Mouse (Mus musculus) kidney, embryonic 15.5 days (tissue): Measurements from ENCODE around the gene Plch2. TPM values are rescaled to one million over a fixed set of nuclear protein-coding genes. Genes with fewer than 3 reads are reported as not detected.

Source experiments
- ATAC-seq: fragments of 200-750 bp; cut with Nextera tagmentation; replicated peaks from 2 replicates; pipeline ENCODE4 v1.8.0; 2017; ENCODE audit warnings: moderate TSS enrichment; ENCODE audit not compliant: low FRiP score
- H3K27ac ChIP-seq: fragments of 300-500 bp; sonication (generic); 2 replicates; pipeline ENCODE4 v1.5.1; 2015; ENCODE audit warnings: mild to moderate bottlenecking, inconsistent platforms
- H3K27me3 ChIP-seq: fragments of 300-500 bp; sonication (generic); 2 replicates; pipeline ENCODE4 v1.6.1; 2015; ENCODE audit warnings: inconsistent platforms
- H3K36me3 ChIP-seq: fragments of 300-500 bp; sonication (generic); 2 replicates; pipeline ENCODE4 v1.6.1; 2015; ENCODE audit warnings: inconsistent platforms
- H3K4me1 ChIP-seq: fragments of 300-500 bp; sonication (generic); 2 replicates; pipeline ENCODE4 v1.6.1; 2015; ENCODE audit warnings: inconsistent platforms
- H3K4me2 ChIP-seq: fragments of 300-500 bp; sonication (generic); 2 replicates; pipeline ENCODE4 v1.6.1; 2015; ENCODE audit warnings: moderate library complexity, mild to moderate bottlenecking, inconsistent platforms
- H3K4me3 ChIP-seq: fragments of 300-500 bp; sonication (generic); replicated peaks from 2 replicates; pipeline ENCODE4 v1.5.1; 2015; ENCODE audit warnings: mild to moderate bottlenecking, inconsistent platforms
- H3K9ac ChIP-seq: fragments of 300-500 bp; sonication (generic); 2 replicates; pipeline ENCODE4 v1.6.1; 2015; ENCODE audit warnings: mild to moderate bottlenecking, inconsistent platforms
- H3K9me3 ChIP-seq: fragments of 300-500 bp; sonication (generic); replicated peaks from 2 replicates; pipeline ENCODE4 v1.6.1; 2016; ENCODE audit warnings: inconsistent platforms
- WGBS: fragments of 180-500 bp; shearing (Covaris S2); methylation state at CpG from one replicate; pipeline ENCODE4 v1.1.7; 2015; ENCODE audit warnings: mixed read lengths; 5-methylcytosine and 5-hydroxymethylcytosine counted together
- polyA plus RNA-seq: library from polyadenylated mRNA; unstranded; fragments of >200 nt; fragmentation: Nextera tagmentation; extraction: Ambion mirVana; gene quantifications from 2 replicates; pipeline ENCODE4 v1.2.1, GENCODE M21; 2015

Gene Plch2
- polyA plus RNA-seq, 1 experiment from 2014 or later = 2.6 TPM

GRCm38 (mm10) chr4:155018601-155019335 is 37.8 kb downstream of the Plch2 start:
- H3K4me2 ChIP-seq = peak overlapping the region; percentile 32
- peaks cover 33% of the 10 kb centered on the region for H3K4me1 ChIP-seq
- no peak overlapping the region for H3K27ac ChIP-seq
- no peaks in the 10 kb centered on the region for H3K9me3 ChIP-seq
- H3K27me3 ChIP-seq = peaks cover 19% of the 10 kb centered on the region
- peak; percentile 26; the same call in 1 of the 2 replicates for ATAC-seq
- H3K9ac ChIP-seq = no peak overlapping the region
- H3K4me3 ChIP-seq = 0 out of 2 replicates have a peak overlapping the region, but pooled peaks have one; percentile 3
- WGBS = 5% methylated on average over 15 of the region's 15 CpGs
- H3K36me3 ChIP-seq = no peaks in the 10 kb centered on the region

GRCm38 (mm10) chr4:155018066-155018465 is 38.5 kb downstream of the Plch2 start:
- H3K4me2 ChIP-seq = no peak overlapping the region
- no peak overlapping the region for H3K4me3 ChIP-seq
- H3K9me3 ChIP-seq = no peaks in the 10 kb centered on the region
- WGBS = 63% methylated on average over 8 of the region's 8 CpGs
- ATAC-seq = no peak
- no peak overlapping the region for H3K27ac ChIP-seq
- H3K9ac ChIP-seq = no peak overlapping the region
- H3K36me3 ChIP-seq = no peaks in the 10 kb centered on the region
- H3K27me3 ChIP-seq = peaks cover 19% of the 10 kb centered on the region
- peaks cover 33% of the 10 kb centered on the region for H3K4me1 ChIP-seq

- Histone ChIP-seq H3K4me3 (no peak overlapping the region), H3K27ac (no peak overlapping the region), H3K9ac (no peak overlapping the region), H3K27me3 (peaks cover 19% of the 10 kb centered on the region), H3K4me2 (no peak overlapping the region), H3K9me3 (no peaks in the 10 kb centered on the region), H3K36me3 (no peaks in the 10 kb centered on the region), H3K4me1 (peaks cover 33% of the 10 kb centered on the region)
- ATAC-seq = no peak
- 73% methylated on average over 11 of the region's 11 CpGs for WGBS
These were observed 39.2 kb downstream of the Plch2 start for GRCm38 (mm10) chr4:155017253-155017878.

- Histone ChIP-seq H3K36me3 (no peaks in the 10 kb centered on the region), H3K4me3 (no peak overlapping the region), H3K27ac (no peak overlapping the region), H3K4me2 (no peak overlapping the region), H3K9me3 (no peaks in the 10 kb centered on the region), H3K9ac (no peak overlapping the region), H3K27me3 (peaks cover 19% of the 10 kb centered on the region), H3K4me1 (peaks cover 35% of the 10 kb centered on the region)
- WGBS = 62% methylated on average over 11 of the region's 11 CpGs
- ATAC-seq = no peak
These were observed 39.8 kb downstream of the Plch2 start for GRCm38 (mm10) chr4:155016807-155017206.

- Histone ChIP-seq H3K27me3 (peaks cover 19% of the 10 kb centered on the region), H3K4me3 (no peak overlapping the region), H3K27ac (no peak overlapping the region), H3K4me1 (peaks cover 31% of the 10 kb centered on the region), H3K36me3 (no peaks in the 10 kb centered on the region), H3K4me2 (no peak overlapping the region), H3K9ac (no peak overlapping the region), H3K9me3 (no peaks in the 10 kb centered on the region)
- 56% methylated on average over 4 of the region's 4 CpGs for WGBS
- ATAC-seq = no peak
These were observed 41.0 kb downstream of the Plch2 start for GRCm38 (mm10) chr4:155015550-155015949.

- peaks cover 23% of the 10 kb centered on the region for H3K4me1 ChIP-seq
- H3K9me3 ChIP-seq = no peaks in the 10 kb centered on the region
- H3K4me2 ChIP-seq = no peak overlapping the region
- 63% methylated on average over 12 of the region's 12 CpGs for WGBS
- ATAC-seq = no peak
- no peak overlapping the region for H3K27ac ChIP-seq
- H3K9ac ChIP-seq = no peak overlapping the region
- H3K36me3 ChIP-seq = no peaks in the 10 kb centered on the region
- no peak overlapping the region for H3K4me3 ChIP-seq
- H3K27me3 ChIP-seq = peaks cover 19% of the 10 kb centered on the region
These were observed 41.8 kb downstream of the Plch2 start for GRCm38 (mm10) chr4:155014791-155015190.

GRCm38 (mm10) chr4:155014244-155014643 is 42.3 kb downstream of the Plch2 start:
- H3K4me3 ChIP-seq = no peak overlapping the region
- no peak overlapping the region for H3K4me2 ChIP-seq
- peaks cover 18% of the 10 kb centered on the region for H3K4me1 ChIP-seq
- 42% methylated on average over 14 of the region's 14 CpGs for whole genome bisulfite sequencing
- peaks cover 19% of the 10 kb centered on the region for H3K27me3 ChIP-seq
- no peak overlapping the region for H3K27ac ChIP-seq
- H3K9ac ChIP-seq = no peak overlapping the region
- H3K9me3 ChIP-seq = no peaks in the 10 kb centered on the region
- peak; percentile 23; the same call in 1 of the 2 replicates for ATAC-seq
- H3K36me3 ChIP-seq = no peaks in the 10 kb centered on the region

GRCm38 (mm10) chr4:155012788-155013187 is 43.8 kb downstream of the Plch2 start:
- Histone ChIP-seq H3K27me3 (peaks cover 16% of the 10 kb centered on the region), H3K9ac (no peak overlapping the region), H3K4me1 (peaks cover 12% of the 10 kb centered on the region), H3K4me2 (no peak overlapping the region), H3K36me3 (no peaks in the 10 kb centered on the region), H3K9me3 (no peaks in the 10 kb centered on the region), H3K27ac (no peak overlapping the region), H3K4me3 (no peak overlapping the region)
- WGBS = 4% methylated on average over 4 of the region's 4 CpGs
- ATAC-seq = no peak

GRCm38 (mm10) chr4:155012115-155012514 is 44.5 kb downstream of the Plch2 start:
- Histone ChIP-seq H3K4me1 (peaks cover 9% of the 10 kb centered on the region), H3K9ac (no peak overlapping the region), H3K9me3 (no peaks in the 10 kb centered on the region), H3K36me3 (no peaks in the 10 kb centered on the region), H3K27ac (no peak overlapping the region), H3K4me2 (no peak overlapping the region), H3K4me3 (no peak overlapping the region), H3K27me3 (peaks cover 12% of the 10 kb centered on the region; the same call in 1 of the 2 replicates)
- no peak for ATAC-seq
- 67% methylated on average over 2 of the region's 2 CpGs for WGBS

GRCm38 (mm10) chr4:155011312-155012025 is 45.1 kb downstream of the Plch2 start:
- no peak for ATAC-seq

GRCm38 (mm10) chr4:155010870-155011269 is 45.7 kb downstream of the Plch2 start:
- H3K36me3 ChIP-seq = no peaks in the 10 kb centered on the region
- H3K4me2 ChIP-seq = no peak overlapping the region
- H3K27me3 ChIP-seq = peaks cover 10% of the 10 kb centered on the region; the same call in 1 of the 2 replicates
- H3K4me3 ChIP-seq = no peak overlapping the region
- WGBS = 86% methylated on average over 5 of the region's 5 CpGs
- no peak overlapping the region for H3K9ac ChIP-seq
- peaks cover 14% of the 10 kb centered on the region for H3K4me1 ChIP-seq
- no peaks in the 10 kb centered on the region for H3K9me3 ChIP-seq
- ATAC-seq = no peak
- no peak overlapping the region for H3K27ac ChIP-seq

More at GRCm38 (mm10) chr4:155011312-155012025, 45.1 kb downstream of the Plch2 start:
- WGBS = 76% methylated on average over 8 of the region's 8 CpGs
- H3K27ac ChIP-seq = no peak overlapping the region
- H3K4me2 ChIP-seq = no peak overlapping the region
- H3K4me1 ChIP-seq = peaks cover 8% of the 10 kb centered on the region; the same call in 1 of the 2 replicates
- no peaks in the 10 kb centered on the region for H3K36me3 ChIP-seq
- H3K4me3 ChIP-seq = no peak overlapping the region
- H3K9ac ChIP-seq = no peak overlapping the region
- H3K9me3 ChIP-seq = no peaks in the 10 kb centered on the region
- peaks cover 12% of the 10 kb centered on the region; the same call in 1 of the 2 replicates for H3K27me3 ChIP-seq

GRCm38 (mm10) chr4:155009216-155009615 is 47.4 kb downstream of the Plch2 start:
- no peak for ATAC-seq
- Histone ChIP-seq H3K4me1 (peaks cover 23% of the 10 kb centered on the region), H3K27ac (no peak overlapping the region), H3K27me3 (0 out of 2 replicates have a peak, but pooled peaks cover 2% of the 10 kb centered on the region), H3K9ac (no peak overlapping the region), H3K9me3 (no peaks in the 10 kb centered on the region), H3K36me3 (no peaks in the 10 kb centered on the region), H3K4me2 (no peak overlapping the region), H3K4me3 (no peak overlapping the region)
- 89% methylated on average over 3 of the region's 3 CpGs for WGBS
